Mouse (Mus musculus) forebrain, embryonic 11.5 days (tissue): ENCODE measurements around the gene Taar7d. TPM values are rescaled to one million over a fixed set of nuclear protein-coding genes. Genes with fewer than 3 reads are reported as not detected.

Source experiments
- ATAC-seq: fragments of 200-750 bp; cut with Nextera tagmentation; replicated peaks from 2 replicates; pipeline ENCODE4 v1.8.0; 2017; ENCODE audit warnings: moderate TSS enrichment; ENCODE audit not compliant: low FRiP score
- DNase-seq: peaks from one replicate; pipeline ENCODE4 v3.0.0-alpha.2; 2017; ENCODE audit warnings: low spot score
- H3K27ac ChIP-seq: fragments of 300-500 bp; sonication (generic); 2 replicates; pipeline ENCODE4 v1.5.1; 2014; ENCODE audit warnings: low read depth, low read length
- H3K27me3 ChIP-seq: fragments of 300-500 bp; sonication (generic); 2 replicates; pipeline ENCODE4 v1.6.1; 2014; ENCODE audit warnings: mild to moderate bottlenecking, low read length, mixed read lengths; ENCODE audit not compliant: control insufficient read depth, insufficient read depth
- H3K36me3 ChIP-seq: fragments of 300-500 bp; sonication (generic); 2 replicates; pipeline ENCODE4 v1.6.1; 2014; ENCODE audit warnings: mild to moderate bottlenecking, low read length, moderate library complexity, mixed read lengths; ENCODE audit not compliant: control insufficient read depth, insufficient read depth
- H3K4me1 ChIP-seq: fragments of 300-500 bp; sonication (generic); replicated peaks from 2 replicates; pipeline ENCODE4 v1.6.1; 2014; ENCODE audit warnings: low read length, mixed read lengths; ENCODE audit not compliant: control insufficient read depth, insufficient read depth
- H3K4me2 ChIP-seq: fragments of 300-500 bp; sonication (generic); 2 replicates; pipeline ENCODE4 v1.6.1; 2014; ENCODE audit warnings: low read depth, mild to moderate bottlenecking, low read length, moderate library complexity, mixed read lengths; ENCODE audit not compliant: severe bottlenecking
- H3K4me3 ChIP-seq: fragments of 300-500 bp; sonication (generic); 2 replicates; pipeline ENCODE4 v1.5.1; 2014; ENCODE audit warnings: low read depth, low read length
- H3K9ac ChIP-seq: fragments of 300-500 bp; sonication (generic); 2 replicates; pipeline ENCODE4 v1.6.1; 2014; ENCODE audit warnings: low read length
- H3K9me3 ChIP-seq: fragments of 300-500 bp; sonication (generic); 2 replicates; pipeline ENCODE4 v1.6.1; 2016; ENCODE audit warnings: low read length, mixed read lengths; ENCODE audit not compliant: control insufficient read depth
- WGBS: fragments of 180-500 bp; shearing (Covaris S2); extraction: QIAGEN DNeasy Blood & Tissue Kit; methylation state at CpG from one replicate; pipeline ENCODE4 v1.1.7; 2014; 5-methylcytosine and 5-hydroxymethylcytosine counted together
- polyA plus RNA-seq: library from polyadenylated mRNA; unstranded; fragments of >200 nt; fragmentation: Nextera tagmentation; extraction: Ambion mirVana; gene quantifications from 2 replicates; pipeline ENCODE4 v1.2.1, GENCODE M21; 2014

Gene Taar7d
- not detected in 2 replicates for polyA plus RNA-seq

GRCm38 (mm10) chr10:24026922-24027321, at the start of gene Taar7d:
Gene Taar7d, plus strand, starts transcription at chr10:24027222.
- no peak within 1 kb of the TSS for H3K4me2 ChIP-seq
- DNase-seq (no peak), ATAC-seq (no peak)
- no peak within 1 kb of the TSS for H3K27ac ChIP-seq
- no peak within 1 kb of the TSS for H3K4me3 ChIP-seq
- no peaks in the 10 kb centered on the region for H3K27me3 ChIP-seq
- H3K9ac ChIP-seq, result no peak within 1 kb of the TSS
- H3K36me3 ChIP-seq, result no peaks in the 10 kb centered on the region
- no peaks in the 10 kb centered on the region for H3K9me3 ChIP-seq
- no peaks in the 10 kb centered on the region for H3K4me1 ChIP-seq

- Histone ChIP-seq H3K36me3 (no peaks in the 10 kb centered on the region), H3K4me3 (no peak overlapping the region), H3K27me3 (no peaks in the 10 kb centered on the region), H3K27ac (no peak overlapping the region), H3K4me1 (no peaks in the 10 kb centered on the region), H3K9me3 (no peaks in the 10 kb centered on the region), H3K9ac (no peak overlapping the region), H3K4me2 (no peak overlapping the region)
- WGBS, result 41% methylated on average over 4 of the region's 4 CpGs
- no peak for ATAC-seq
- DNase-seq, result no peak
Measured at GRCm38 (mm10) chr10:23977958-23978357, 49.1 kb upstream of the Taar7d start.

DNA sequence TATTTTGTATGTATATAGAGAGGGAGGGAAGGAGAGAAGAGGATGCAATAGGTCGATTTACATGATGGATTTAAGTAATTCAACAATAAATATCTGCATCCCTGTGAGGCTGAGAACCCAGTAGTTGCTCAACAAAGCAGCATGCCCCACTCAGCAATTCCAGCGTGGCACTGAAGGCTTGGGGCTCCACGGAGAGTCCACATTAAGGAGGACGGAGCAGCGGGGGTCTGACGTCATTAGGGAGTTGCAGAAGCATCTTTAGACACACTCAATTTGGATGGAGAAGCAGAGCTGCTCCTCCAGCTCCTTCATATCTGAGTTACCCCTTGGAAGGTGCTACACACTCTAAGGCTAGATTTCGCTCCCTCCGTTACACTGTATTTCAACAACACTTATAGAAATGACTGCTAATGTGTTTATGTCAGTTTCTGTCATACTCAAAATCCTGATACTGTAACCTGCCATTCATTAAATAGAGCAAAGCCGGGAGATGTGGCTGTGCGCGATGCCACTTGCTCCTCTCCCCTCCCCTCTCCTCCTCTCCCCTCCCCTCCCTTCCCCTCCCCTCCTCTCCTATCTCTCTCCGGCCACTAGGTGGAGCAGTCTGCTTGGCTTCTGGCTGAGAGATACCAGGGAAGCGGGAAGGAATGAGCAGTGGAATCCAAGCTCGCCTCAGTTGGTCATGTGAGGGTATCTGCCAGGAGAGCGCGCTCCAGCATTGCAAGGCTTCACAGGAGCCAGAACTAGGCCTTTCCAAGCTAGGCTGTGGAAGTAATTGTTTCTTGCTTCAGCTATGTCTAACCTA, 47.9 kb upstream of the Taar7d start:
- 43% methylated on average over 16 of the region's 16 CpGs for WGBS
- Histone ChIP-seq H3K27ac (no peak overlapping the region), H3K27me3 (no peaks in the 10 kb centered on the region), H3K4me3 (no peak overlapping the region), H3K9ac (no peak overlapping the region), H3K4me2 (no peak overlapping the region), H3K4me1 (no peaks in the 10 kb centered on the region), H3K9me3 (no peaks in the 10 kb centered on the region), H3K36me3 (no peaks in the 10 kb centered on the region)
- DNase-seq, result peak; percentile 81
- peak; percentile 76 for ATAC-seq

DNA sequence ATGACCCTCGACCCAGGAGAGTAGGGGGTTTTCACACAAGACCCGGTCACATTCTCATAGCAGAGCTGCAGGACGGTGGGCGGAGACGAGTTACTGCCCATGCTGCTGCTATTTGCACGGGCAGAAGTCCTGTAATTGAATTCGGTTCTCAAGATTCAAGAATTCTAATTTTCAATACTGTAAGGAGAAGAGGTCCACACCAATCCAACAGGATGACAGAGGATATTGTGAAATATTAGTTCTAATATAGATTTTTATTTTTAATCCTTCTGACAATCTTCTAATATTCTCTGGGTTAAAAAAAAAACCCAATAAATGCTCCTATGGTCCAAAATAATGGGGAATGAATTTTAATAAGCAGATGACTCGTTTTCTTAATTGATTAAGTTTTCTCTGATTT, 41.5 kb upstream of the Taar7d start, which contains the start of gene Taar6:
Gene Taar6, minus strand, starts transcription at position 101 of the 400 bp plus-strand sequence.
- DNase-seq (no peak), ATAC-seq (no peak)
- Histone ChIP-seq H3K27ac (no peak within 1 kb of the TSS), H3K9ac (no peak within 1 kb of the TSS), H3K36me3 (no peaks in the 10 kb centered on the region), H3K4me1 (no peaks in the 10 kb centered on the region), H3K27me3 (no peaks in the 10 kb centered on the region), H3K9me3 (no peaks in the 10 kb centered on the region), H3K4me2 (no peak within 1 kb of the TSS), H3K4me3 (no peak within 1 kb of the TSS)
- WGBS, result 75% methylated on average over 8 of the region's 8 CpGs

GRCm38 (mm10) chr10:23986419-23986818, 40.6 kb upstream of the Taar7d start:
- ATAC-seq (no peak), DNase-seq (no peak)
- H3K4me1 ChIP-seq, result no peaks in the 10 kb centered on the region
- no peak overlapping the region for H3K27ac ChIP-seq
- H3K4me3 ChIP-seq, result no peak overlapping the region
- WGBS, result 82% methylated on average over 5 of the region's 5 CpGs
- no peaks in the 10 kb centered on the region for H3K9me3 ChIP-seq
- H3K27me3 ChIP-seq, result no peaks in the 10 kb centered on the region
- H3K9ac ChIP-seq, result no peak overlapping the region
- no peak overlapping the region for H3K4me2 ChIP-seq
- H3K36me3 ChIP-seq, result no peaks in the 10 kb centered on the region

DNA sequence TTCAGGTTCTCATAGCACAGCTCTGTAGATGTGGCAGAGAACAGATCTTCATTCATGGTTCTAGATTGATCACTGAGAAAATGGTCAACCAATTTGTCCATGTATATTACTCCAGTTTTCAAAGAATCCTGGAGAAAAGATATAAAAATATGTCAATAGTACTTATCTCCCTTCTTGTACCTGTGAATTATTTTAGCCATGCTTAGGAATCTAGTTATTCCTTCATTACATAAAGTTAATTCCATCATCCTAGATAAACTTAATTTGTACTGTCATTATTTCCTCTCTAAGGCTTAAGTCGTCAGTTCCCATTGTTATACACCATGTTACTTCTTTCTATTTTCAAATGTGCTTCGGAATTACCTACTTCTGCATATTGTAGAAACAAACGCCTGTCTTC, 33.6 kb upstream of the Taar7d start, which contains the start of gene Taar7a:
Gene Taar7a, minus strand, starts transcription at position 101 of the 400 bp plus-strand sequence.
- H3K4me2 ChIP-seq, result no peak within 1 kb of the TSS
- DNase-seq, result no peak
- H3K9me3 ChIP-seq, result no peaks in the 10 kb centered on the region
- no peak within 1 kb of the TSS for H3K4me3 ChIP-seq
- no peak for ATAC-seq
- WGBS, result 90% methylated on average over 3 of the region's 3 CpGs
- no peaks in the 10 kb centered on the region for H3K27me3 ChIP-seq
- H3K36me3 ChIP-seq, result no peaks in the 10 kb centered on the region
- H3K27ac ChIP-seq, result no peak within 1 kb of the TSS
- H3K9ac ChIP-seq, result no peak within 1 kb of the TSS
- no peaks in the 10 kb centered on the region for H3K4me1 ChIP-seq

- H3K9ac ChIP-seq, result no peak within 1 kb of the TSS
- no peak within 1 kb of the TSS for H3K27ac ChIP-seq
- H3K36me3 ChIP-seq, result no peaks in the 10 kb centered on the region
- WGBS, result 93% methylated on average over 1 of the region's 1 CpGs
- no peaks in the 10 kb centered on the region for H3K27me3 ChIP-seq
- H3K4me2 ChIP-seq, result no peak within 1 kb of the TSS
- DNase-seq, result no peak
- no peak for ATAC-seq
- H3K4me1 ChIP-seq, result no peaks in the 10 kb centered on the region
- no peaks in the 10 kb centered on the region for H3K9me3 ChIP-seq
- H3K4me3 ChIP-seq, result no peak within 1 kb of the TSS
Measured at GRCm38 (mm10) chr10:23999639-24000038, 27.4 kb upstream of the Taar7d start, which contains the start of gene Taar7b. Gene Taar7b, plus strand, starts transcription at chr10:23999939.

- no peaks in the 10 kb centered on the region for H3K4me1 ChIP-seq
- 87% methylated on average over 1 of the region's 1 CpGs for WGBS
- H3K4me2 ChIP-seq, result no peak overlapping the region
- no peak overlapping the region for H3K4me3 ChIP-seq
- DNase-seq, result no peak
- ATAC-seq, result no peak
- no peaks in the 10 kb centered on the region for H3K9me3 ChIP-seq
- no peaks in the 10 kb centered on the region for H3K27me3 ChIP-seq
- H3K9ac ChIP-seq, result no peak overlapping the region
- H3K27ac ChIP-seq, result no peak overlapping the region
- no peaks in the 10 kb centered on the region for H3K36me3 ChIP-seq
Measured at GRCm38 (mm10) chr10:24006442-24006841, 20.6 kb upstream of the Taar7d start.

DNA sequence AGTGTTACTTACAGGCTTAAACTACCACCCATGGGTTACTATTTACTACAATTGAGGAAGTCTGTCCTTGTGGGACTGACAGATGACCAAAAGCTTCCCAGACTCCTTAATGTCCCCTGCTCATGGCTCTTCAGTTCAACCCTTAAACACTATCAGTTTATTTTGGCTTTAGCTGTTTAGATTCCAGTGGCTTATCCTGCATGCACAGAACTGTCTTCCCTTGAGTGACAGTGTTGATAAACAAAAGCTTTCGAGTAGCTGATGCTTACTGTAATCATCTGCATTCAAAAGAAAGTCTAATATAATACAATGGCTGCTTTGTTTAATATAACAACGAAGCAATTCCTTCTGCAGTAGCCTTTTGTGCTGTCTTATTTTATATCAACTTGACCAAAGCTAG, 20.0 kb upstream of the Taar7d start:
- H3K9me3 ChIP-seq, result no peaks in the 10 kb centered on the region
- WGBS, result 79% methylated on average over 2 of the region's 2 CpGs
- H3K9ac ChIP-seq, result no peak overlapping the region
- no peak overlapping the region for H3K4me2 ChIP-seq
- ATAC-seq (no peak), DNase-seq (no peak)
- no peaks in the 10 kb centered on the region for H3K4me1 ChIP-seq
- H3K27me3 ChIP-seq, result no peaks in the 10 kb centered on the region
- H3K27ac ChIP-seq, result no peak overlapping the region
- H3K4me3 ChIP-seq, result no peak overlapping the region
- H3K36me3 ChIP-seq, result no peaks in the 10 kb centered on the region
